In the genomic region with DNA sequence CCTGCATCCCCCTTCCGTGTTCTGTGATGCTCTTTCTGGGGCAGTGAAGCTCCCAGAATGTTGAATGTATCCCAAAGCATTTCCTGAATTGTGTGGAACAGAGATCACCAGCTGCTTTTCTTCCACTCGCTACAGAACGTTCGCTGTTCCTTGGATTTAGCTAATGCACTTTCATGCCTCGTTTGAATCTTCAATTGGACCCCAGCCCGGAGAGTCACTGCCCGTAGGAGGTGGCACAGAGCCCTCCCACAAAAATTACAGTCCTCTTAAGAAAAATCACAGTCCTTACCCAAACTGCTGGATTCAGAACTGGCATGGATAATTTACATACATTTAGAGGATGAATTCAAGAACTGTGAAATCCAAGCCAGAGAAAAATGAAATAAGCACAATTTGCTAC, we compare ENCODE assay signal across 11 mouse cellular contexts. TPM values are rescaled to one million over a fixed set of nuclear protein-coding genes. Genes with fewer than 3 reads are reported as not detected.
A peak's percentile ranks its signal among the peaks of the same experiment; 100 is the strongest.
DNase-seq lines count a peak whose midpoint lies in the region; ATAC-seq and TF ChIP-seq lines count a peak whose summit lies in the region.
"Had no signal": no experiment of that assay in that cellular context is flagged by ENCODE, and none has a peak within 500 bp of the region (broad histone marks: within the 10 kb centered on the region; RNA-seq: fewer than 3 reads in every experiment).

No protein-coding gene starts in this region.

- WGBS in lung, embryonic 14.5 days = 40% methylated on average over 7 of the region's 7 CpGs
- WGBS in stomach, embryonic 14.5 days = 31% methylated on average over 7 of the region's 7 CpGs

- no peaks in the 10 kb centered on the region for H3K36me3 ChIP-seq in lung, embryonic 14.5 days (ENCODE audit: insufficient read depth)
- H3K36me3 ChIP-seq in stomach, embryonic 14.5 days (ENCODE audit: control insufficient read depth, insufficient read depth, low read length) = no peaks in the 10 kb centered on the region
- H3K36me3 ChIP-seq: liver, embryonic 15.5 days; midbrain, embryonic 12.5 days had no signal

- DNase-seq in lung, embryonic 14.5 days = peak; percentile 32
- DNase-seq in lung, postnatal 36 days = no peak
- DNase-seq in frontal cortex, postnatal 10 days (ENCODE audit: low spot score in 2 of 2) = peak; percentile 45 to 59
- DNase-seq in left cerebral cortex, adult 9 months (ENCODE audit: low spot score in 2 of 2) = peak; percentile 66 to 87
- DNase-seq in adrenal gland, postnatal 36 days = no peak
- no peak for DNase-seq in urinary bladder, adult 18-20 months (ENCODE audit: low spot score in 2 of 2)
- DNase-seq: kidney, adult 11 months had no signal

- H3K27ac ChIP-seq in lung, embryonic 14.5 days (ENCODE audit: low read depth) = no peak overlapping the region
- peak overlapping the region; percentile 44; the same call in 1 of the 2 replicates for H3K27ac ChIP-seq in stomach, embryonic 14.5 days (ENCODE audit: low read length)
- H3K27ac ChIP-seq: liver, embryonic 15.5 days; midbrain, embryonic 12.5 days had no signal

- H3K27me3 ChIP-seq in lung, embryonic 14.5 days (ENCODE audit: insufficient read depth, low read length) = no peaks in the 10 kb centered on the region
- no peaks in the 10 kb centered on the region for H3K27me3 ChIP-seq in stomach, embryonic 14.5 days (ENCODE audit: control insufficient read depth, insufficient read depth, low read length)
- H3K27me3 ChIP-seq: liver, embryonic 15.5 days; midbrain, embryonic 12.5 days had no signal

- no peaks in the 10 kb centered on the region for H3K9me3 ChIP-seq in lung, embryonic 14.5 days (ENCODE audit: low read depth, low read length)
- no peaks in the 10 kb centered on the region for H3K9me3 ChIP-seq in stomach, embryonic 14.5 days (ENCODE audit: control insufficient read depth, low read depth, low read length)
- H3K9me3 ChIP-seq: liver, embryonic 15.5 days; midbrain, embryonic 12.5 days had no signal

- ATAC-seq in lung, embryonic 14.5 days (ENCODE audit: insufficient read depth) = no peak
- ATAC-seq in stomach, embryonic 14.5 days (ENCODE audit: insufficient number of reproducible peaks, insufficient read depth, low FRiP score, low read depth) = no peak
- no peak for ATAC-seq in megakaryocyte progenitor cell, adult 5-6 weeks (replicated peaks; ENCODE audit: poor library complexity)

- no peak overlapping the region for H3K9ac ChIP-seq in lung, embryonic 14.5 days
- H3K9ac ChIP-seq in stomach, embryonic 14.5 days (replicated peaks; ENCODE audit: low read depth, low read length) = no peak overlapping the region
- H3K9ac ChIP-seq: liver, embryonic 15.5 days; midbrain, embryonic 12.5 days had no signal

- H3K4me1 ChIP-seq in lung, embryonic 14.5 days (ENCODE audit: insufficient read depth) = no peaks in the 10 kb centered on the region
- H3K4me1 ChIP-seq in stomach, embryonic 14.5 days (ENCODE audit: control insufficient read depth, insufficient read depth, low read length) = peaks cover 17% of the 10 kb centered on the region
- H3K4me1 ChIP-seq: liver, embryonic 15.5 days had no signal

- TF ChIP-seq CTCF in lung, embryonic 14.5 days (IDR thresholded peaks at IDR 0.05; ENCODE audit: low read depth) = no peak

- no peak overlapping the region for H3K4me2 ChIP-seq in lung, embryonic 14.5 days
- no peak overlapping the region for H3K4me2 ChIP-seq in stomach, embryonic 14.5 days (replicated peaks; ENCODE audit: low read depth, low read length)
- H3K4me2 ChIP-seq: liver, embryonic 15.5 days; midbrain, embryonic 12.5 days had no signal

- no peak overlapping the region for H3K4me3 ChIP-seq in lung, embryonic 14.5 days (ENCODE audit: low read depth, low read length)
- H3K4me3 ChIP-seq in stomach, embryonic 14.5 days (ENCODE audit: low read depth, low read length) = no peak overlapping the region
- H3K4me3 ChIP-seq: liver, embryonic 15.5 days; midbrain, embryonic 12.5 days had no signal

RNA-seq across cellular contexts. Expression of a gene that starts 36.9 kb away (rescaled TPM):
- not detected in 2 replicates for polyA plus RNA-seq in lung, embryonic 14.5 days (2014; fragmentation: Nextera tagmentation; extraction: Ambion mirVana)
- 1.2 and 2.3 TPM in 2 replicates for polyA plus RNA-seq in stomach, embryonic 14.5 days (2014; fragmentation: Nextera tagmentation; extraction: Ambion mirVana)
- total RNA-seq in adrenal gland, postnatal 36 days (2021) = under 1 TPM; 0.50 to 0.53 TPM
- total RNA-seq in megakaryocyte progenitor cell, adult 5-6 weeks (2015) = not detected in 2 replicates
- total RNA-seq in megakaryocyte progenitor cell, adult 5-6 weeks (2017) = not detected in 2 replicates

RNA-seq across cellular contexts. Expression of a gene that starts 48.5 kb away (rescaled TPM):
- 147 TPM in 2 replicates for polyA plus RNA-seq in lung, embryonic 14.5 days (2014; fragmentation: Nextera tagmentation; extraction: Ambion mirVana)
- 128 and 134 TPM in 2 replicates for polyA plus RNA-seq in stomach, embryonic 14.5 days (2014; fragmentation: Nextera tagmentation; extraction: Ambion mirVana)
- 10 to 100 TPM; 68.0 to 91.2 TPM for total RNA-seq in adrenal gland, postnatal 36 days (2021)
- 70.0 and 71.1 TPM in 2 replicates for total RNA-seq in megakaryocyte progenitor cell, adult 5-6 weeks (2015)
- 194 and 197 TPM in 2 replicates for total RNA-seq in megakaryocyte progenitor cell, adult 5-6 weeks (2017)

Comparison
In these comparisons a context has a peak if more than half of its experiments do, and no peak if none do; other contexts are left out.
1. DNase-seq: peak in lung, embryonic 14.5 days (single experiment), frontal cortex, postnatal 10 days (2 of 2) and left cerebral cortex, adult 9 months (2 of 2); none in lung, postnatal 36 days (single experiment), adrenal gland, postnatal 36 days (0 of 2) and urinary bladder, adult 18-20 months (0 of 2).